Mouse (Mus musculus) liver, adult (tissue): ENCODE data around the gene Lilr4b.
"Not testable (repeated sequence)": the region's sequence is repeated elsewhere in the genome, so short reads cannot be mapped to it uniquely, and the experiment has no call there.

ENCODE experiments used
- GATA4 ChIP-seq: IDR thresholded peaks from 2 replicates; pipeline ENCODE4 v1.6.1; 2014; ENCODE audit warnings: mild to moderate bottlenecking, low read length; ENCODE audit not compliant: insufficient replicate concordance

Lilr4b gene

GRCm38 (mm10) chr10:51480397-51480796 lies at the start of gene Lilr4b, which contains the start of gene Gm49339:
TSS of gene Lilr4b (plus strand) at chr10:51480632.
TSS of gene Gm49339 (plus strand) at chr10:51480612.
- not testable (repeated sequence) for TF ChIP-seq GATA4

DNA sequence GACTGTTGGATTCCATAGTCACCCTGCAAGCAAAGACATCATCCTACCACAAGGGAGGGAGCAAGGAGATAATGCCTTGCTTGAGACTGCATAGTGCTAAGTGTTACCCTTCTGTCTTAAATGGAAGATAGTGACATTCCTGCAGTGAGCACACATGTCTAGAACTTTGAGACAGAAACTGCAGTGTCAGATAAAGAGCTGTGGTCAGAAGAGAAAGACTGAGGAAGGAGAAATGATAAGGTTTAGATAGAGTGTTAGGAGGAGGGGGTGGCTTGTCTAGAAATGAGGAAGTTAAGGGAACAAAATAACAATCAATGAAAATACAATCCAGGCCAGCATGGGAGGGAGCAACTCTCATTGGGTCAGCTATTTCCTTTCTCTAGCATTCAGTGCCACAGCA lies 47.5 kb upstream of the Lilr4b start:
- no peak for TF ChIP-seq GATA4

- TF ChIP-seq GATA4: no peak
Measured at GRCm38 (mm10) chr10:51435684-51436083, 44.7 kb upstream of the Lilr4b start.

DNA sequence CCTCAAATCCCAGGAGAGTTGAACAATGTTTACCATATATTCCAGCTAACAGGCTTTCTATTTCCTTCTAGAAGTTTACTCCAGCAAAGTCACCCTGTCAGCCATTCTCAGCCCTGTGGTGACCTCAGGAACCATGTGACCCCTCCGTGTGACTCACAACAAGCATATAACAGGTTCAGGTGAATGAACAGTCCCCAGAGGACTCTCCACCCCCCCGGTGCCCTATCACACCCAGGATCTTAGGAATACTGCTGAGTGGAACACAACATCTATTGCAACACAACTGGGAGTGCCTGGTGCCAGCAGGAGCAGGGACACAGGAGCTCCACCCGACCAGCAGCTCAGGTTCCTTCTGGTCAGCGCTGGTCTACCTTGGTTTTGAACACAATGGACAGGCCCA lies 28.8 kb upstream of the Lilr4b start:
- TF ChIP-seq GATA4: no peak

- TF ChIP-seq GATA4: no peak
Measured at GRCm38 (mm10) chr10:51453616-51454298, 26.7 kb upstream of the Lilr4b start.

DNA sequence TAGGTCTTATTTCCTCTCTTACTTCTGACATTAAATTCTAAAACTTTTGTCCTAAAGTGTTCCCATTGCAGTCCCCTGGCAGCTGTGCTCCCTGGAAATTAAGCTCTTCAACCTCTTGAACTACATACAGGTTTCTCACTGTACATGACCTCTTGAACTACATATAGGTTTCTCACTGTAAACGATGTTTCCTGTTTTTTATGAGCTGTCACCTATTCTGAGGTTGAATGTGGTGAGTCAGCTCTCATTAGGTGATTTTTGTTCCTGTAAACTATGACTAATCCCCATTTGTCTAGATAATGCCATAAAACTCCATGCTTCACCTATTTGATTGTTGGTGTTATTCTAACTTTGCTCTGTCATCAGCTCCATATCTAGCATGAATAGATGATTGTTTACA lies 26.1 kb upstream of the Lilr4b start:
- TF ChIP-seq GATA4: no peak

DNA sequence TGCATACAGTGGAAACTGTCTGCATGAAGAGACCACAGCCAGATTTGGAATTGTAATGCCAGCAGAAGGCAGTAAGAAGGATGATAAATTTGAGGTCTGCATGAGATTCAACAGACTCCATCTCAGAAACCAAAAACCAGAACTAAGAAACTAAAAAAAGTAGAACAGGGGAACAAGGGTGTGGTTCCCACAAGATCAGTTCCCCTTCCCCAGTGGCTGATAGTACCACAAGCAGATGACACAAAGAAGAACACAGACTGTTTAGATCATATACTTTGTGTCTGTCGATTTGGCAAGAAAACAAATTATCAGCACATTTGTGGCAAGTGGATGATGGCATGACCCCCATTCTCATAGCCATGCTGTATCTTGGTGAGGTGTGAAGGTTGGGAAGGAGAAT lies 24.7 kb upstream of the Lilr4b start:
- TF ChIP-seq GATA4: no peak

DNA sequence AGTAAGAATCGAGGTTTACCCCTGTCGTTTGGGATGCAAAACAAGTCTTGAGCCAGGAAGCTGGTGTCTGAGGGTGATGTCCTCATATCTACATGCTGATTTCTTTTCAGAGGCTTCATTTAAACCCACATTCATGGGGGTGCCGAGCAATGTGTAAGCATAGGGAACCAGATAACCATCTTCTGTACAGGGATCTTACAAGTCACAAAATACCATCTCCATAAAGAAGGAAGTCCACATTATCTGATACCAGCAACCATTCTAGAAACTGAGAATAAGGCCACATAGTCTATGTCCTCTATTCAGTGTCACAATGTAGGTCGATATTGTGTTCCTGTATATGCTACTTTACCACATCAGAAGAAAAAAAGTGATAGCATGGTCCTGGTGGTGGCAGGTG lies 24.1 kb upstream of the Lilr4b start:
- no peak for TF ChIP-seq GATA4

- not testable (repeated sequence) for TF ChIP-seq GATA4
Measured at GRCm38 (mm10) chr10:51490691-51491090, 10.3 kb downstream of the Lilr4b start, which contains the start of gene Lilrb4a. TSS of gene Lilrb4a (plus strand) at chr10:51490956.

DNA sequence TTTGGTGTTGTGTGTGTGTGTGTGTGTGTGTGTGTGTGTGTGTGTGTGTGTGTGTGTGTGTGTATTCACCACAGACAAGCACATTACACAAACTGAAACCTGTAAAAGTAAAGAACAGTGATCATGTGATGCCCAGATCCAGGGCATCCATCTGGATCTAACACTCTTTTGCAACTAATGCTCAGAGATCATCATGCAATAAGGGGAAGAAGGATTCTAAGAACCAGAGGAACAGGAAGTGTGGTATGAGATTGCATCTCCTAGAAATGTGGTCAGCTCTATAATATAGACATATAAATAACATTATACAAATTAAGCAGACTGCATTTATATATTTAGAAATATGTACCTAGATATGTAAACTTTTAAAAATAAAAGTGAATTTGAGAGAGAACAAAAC lies 39.6 kb downstream of the Lilr4b start:
- TF ChIP-seq GATA4: no peak

DNA sequence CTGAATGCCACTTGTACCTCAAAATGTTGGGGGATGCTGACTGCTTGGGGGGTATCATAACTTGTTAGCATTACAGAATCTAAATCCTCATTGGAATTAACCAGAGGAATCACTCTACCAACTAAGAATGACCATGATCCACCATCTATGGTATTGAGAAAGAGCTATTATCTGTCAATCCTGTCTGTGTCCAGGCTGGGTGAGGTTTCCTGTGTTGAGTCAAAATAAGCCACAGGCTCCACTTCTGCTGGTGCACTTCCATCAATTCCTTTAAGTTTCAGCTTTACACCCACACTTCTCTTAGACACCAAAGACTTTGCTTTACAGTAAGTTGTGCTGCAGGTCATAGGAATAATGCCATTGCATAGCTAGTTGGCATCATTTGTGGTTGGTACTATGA lies 41.0 kb downstream of the Lilr4b start:
- TF ChIP-seq GATA4: no peak

DNA sequence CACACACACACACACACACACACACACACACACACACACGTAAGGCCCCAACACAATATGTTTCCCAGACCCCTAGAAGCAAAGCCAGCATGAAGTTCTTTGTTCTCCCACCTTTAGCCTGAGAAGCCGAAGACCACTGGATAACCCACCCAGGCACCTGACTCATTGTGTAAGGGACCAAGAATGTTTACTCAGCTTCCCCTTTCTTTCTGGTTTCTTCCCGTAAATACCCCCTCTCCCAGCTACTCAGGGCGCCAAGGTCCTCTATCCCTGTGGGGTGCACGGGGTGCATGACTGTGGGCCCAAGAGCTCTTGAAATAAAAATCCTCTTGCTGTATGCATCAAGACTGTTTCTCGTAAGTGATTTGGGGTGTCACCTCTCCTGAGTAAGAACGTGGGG lies 45.7 kb downstream of the Lilr4b start:
- no peak for TF ChIP-seq GATA4

DNA sequence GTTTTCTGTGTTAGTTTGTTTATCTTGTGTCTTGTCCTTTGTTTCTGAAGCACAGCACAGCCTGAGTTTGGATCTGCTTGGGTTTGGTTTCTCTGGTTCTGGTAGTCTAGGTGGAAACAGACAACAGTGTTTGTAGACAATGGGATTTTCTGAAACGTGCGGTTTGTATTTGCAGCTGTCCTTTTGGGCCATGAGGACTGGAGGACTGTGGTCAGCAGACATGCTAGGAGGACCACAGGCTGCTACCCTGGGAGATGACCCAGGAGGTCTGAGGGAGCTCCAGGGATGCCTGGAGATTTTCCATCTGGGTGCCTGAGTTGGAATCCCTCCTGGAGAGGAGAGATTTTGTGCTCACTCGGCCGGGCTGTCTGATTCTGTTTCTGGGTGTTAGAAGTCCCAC lies 46.2 kb downstream of the Lilr4b start:
- no peak for TF ChIP-seq GATA4

DNA sequence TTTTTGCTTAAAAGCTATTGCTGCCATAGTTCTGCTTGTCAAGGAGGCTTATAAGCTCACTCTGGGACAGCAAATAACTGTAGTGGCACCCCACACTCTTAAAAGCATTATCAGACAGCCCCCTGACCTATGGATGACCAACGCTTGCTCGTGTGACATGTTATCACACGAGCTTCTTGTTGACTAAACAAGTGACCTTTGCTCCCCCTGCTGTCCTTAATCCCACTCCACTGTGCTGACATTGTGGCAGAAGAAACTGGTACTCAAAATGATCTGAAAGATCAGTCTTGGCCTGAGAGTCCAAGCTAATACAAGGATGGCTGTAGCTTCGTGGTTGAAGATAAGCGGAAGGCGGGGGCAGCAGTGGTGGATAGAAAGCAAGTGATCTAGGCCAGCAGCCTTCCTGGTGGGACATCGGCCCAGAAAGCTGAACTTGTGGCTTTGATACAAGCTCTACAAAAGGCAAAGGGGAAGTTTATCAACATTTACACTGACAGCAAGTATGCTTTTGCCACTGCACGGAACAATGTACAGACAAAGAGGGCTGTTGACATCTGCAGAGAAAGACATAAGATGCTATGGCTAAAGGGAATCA lies 48.5 kb downstream of the Lilr4b start:
- no peak for TF ChIP-seq GATA4

DNA sequence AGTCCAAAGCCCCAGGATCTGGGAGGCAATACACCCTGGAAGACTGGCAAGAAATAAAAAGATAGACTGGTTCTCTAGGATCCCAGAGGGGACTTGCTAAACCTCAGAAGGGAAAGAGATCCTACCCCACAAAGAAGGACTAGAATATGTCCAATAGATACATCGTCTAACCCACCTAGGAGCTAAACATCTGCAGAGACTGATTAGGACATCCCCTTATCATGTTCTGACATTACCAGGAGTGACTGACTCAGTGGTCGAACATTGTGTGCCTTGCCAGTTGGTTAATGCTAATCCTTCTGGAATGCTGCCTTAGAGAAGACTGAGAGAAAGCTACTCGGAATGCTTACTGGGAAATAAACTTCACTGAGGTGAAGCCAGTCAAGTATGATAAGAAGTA lies 49.1 kb downstream of the Lilr4b start:
- no peak for TF ChIP-seq GATA4

DNA sequence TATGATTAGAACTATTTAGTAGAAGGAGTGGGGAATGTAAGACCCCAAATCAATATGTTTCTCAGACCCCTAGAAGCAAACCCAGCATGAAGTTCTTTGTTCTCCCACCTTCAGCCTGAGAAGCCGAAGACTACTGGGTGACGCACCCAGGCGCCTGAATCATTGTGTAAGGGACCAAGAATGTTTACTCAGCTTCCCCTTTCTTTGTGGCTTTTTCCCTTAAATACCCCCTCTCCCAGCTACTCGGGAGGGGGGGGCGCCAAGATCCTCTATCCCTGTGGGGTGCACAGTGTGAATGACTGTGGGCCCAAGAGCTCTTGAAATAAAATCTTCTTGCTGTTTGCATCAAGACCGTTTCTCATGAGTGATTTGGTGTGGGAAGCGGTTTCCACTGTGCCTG lies 50.4 kb downstream of the Lilr4b start:
- no peak for TF ChIP-seq GATA4
